Mouse (Mus musculus) midbrain, embryonic 16.5 days (tissue): ENCODE measurements at regions not wholly inside any gene's neighbourhood (a gene's known extent, or its start where the extent isn't known, plus 50 kb on each side); places are given as distances from the start of the nearest gene placed in this dataset.

ENCODE experiments used
- ATAC-seq: fragments of 200-750 bp; cut with Nextera tagmentation; 2 replicates; pipeline ENCODE4 v1.8.0; 2017; ENCODE audit warnings: moderate TSS enrichment
- H3K27ac ChIP-seq: fragments of 300-500 bp; sonication (generic); 2 replicates; pipeline ENCODE4 v1.5.1; 2014; ENCODE audit warnings: mild to moderate bottlenecking, low read length, mixed read lengths
- H3K27me3 ChIP-seq: fragments of 300-500 bp; sonication (generic); 2 replicates; pipeline ENCODE4 v1.6.1; 2014; ENCODE audit warnings: low read depth, low read length, mixed read lengths; ENCODE audit not compliant: control insufficient read depth, insufficient read depth
- H3K36me3 ChIP-seq: fragments of 300-500 bp; sonication (generic); 2 replicates; pipeline ENCODE4 v1.6.1; 2014; ENCODE audit warnings: mild to moderate bottlenecking, low read length, moderate library complexity, mixed read lengths; ENCODE audit not compliant: control insufficient read depth, insufficient read depth
- H3K4me1 ChIP-seq: fragments of 300-500 bp; sonication (generic); 2 replicates; pipeline ENCODE4 v1.6.1; 2014; ENCODE audit warnings: mild to moderate bottlenecking, low read length, mixed read lengths; ENCODE audit not compliant: control insufficient read depth, insufficient read depth
- H3K4me2 ChIP-seq: fragments of 300-500 bp; sonication (generic); 2 replicates; pipeline ENCODE4 v1.6.1; 2014; ENCODE audit warnings: mild to moderate bottlenecking, low read length, mixed read lengths
- H3K4me3 ChIP-seq: fragments of 300-500 bp; sonication (generic); 2 replicates; pipeline ENCODE4 v1.5.1; 2014; ENCODE audit warnings: low read depth, mild to moderate bottlenecking, low read length, moderate library complexity, mixed read lengths
- H3K9ac ChIP-seq: fragments of 300-500 bp; sonication (generic); 2 replicates; pipeline ENCODE4 v1.6.1; 2014; ENCODE audit warnings: low read depth, low read length, mixed read lengths
- H3K9me3 ChIP-seq: fragments of 300-500 bp; sonication (generic); replicated peaks from 2 replicates; pipeline ENCODE4 v1.6.1; 2014; ENCODE audit warnings: mild to moderate bottlenecking, low read length, mixed read lengths; ENCODE audit not compliant: control insufficient read depth, poor library complexity, severe bottlenecking
- WGBS: fragments of 180-500 bp; shearing (Covaris S2); extraction: QIAGEN DNeasy Blood & Tissue Kit; methylation state at CpG from one replicate; pipeline ENCODE4 v1.1.7; 2014; 5-methylcytosine and 5-hydroxymethylcytosine counted together

DNA sequence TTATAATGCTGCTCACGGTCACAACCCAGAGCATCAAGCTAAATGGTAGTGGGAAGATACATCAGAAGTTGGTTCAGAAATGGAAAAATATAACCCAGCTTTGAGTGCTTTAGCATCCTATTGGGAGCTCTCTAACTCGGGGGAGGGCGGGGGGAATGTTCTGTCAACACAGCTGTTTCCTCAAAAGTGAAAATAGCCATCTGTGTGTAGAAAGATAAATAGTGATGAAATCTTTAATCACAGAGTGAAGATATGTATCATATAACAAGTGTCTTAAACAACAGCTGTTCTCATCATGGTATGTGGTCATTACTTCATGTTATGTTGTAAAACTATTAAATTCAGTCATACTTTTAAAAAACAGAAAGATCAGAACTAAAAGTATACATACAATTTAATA is 248.4 kb upstream of the Siglech start:
- no peak overlapping the region for H3K4me2 ChIP-seq
- H3K9ac ChIP-seq = no peak overlapping the region
- H3K27me3 ChIP-seq = no peaks in the 10 kb centered on the region
- H3K4me3 ChIP-seq = no peak overlapping the region
- ATAC-seq = no peak
- 81% methylated on average over 3 of the region's 3 CpGs for whole genome bisulfite sequencing
- H3K9me3 ChIP-seq = no peaks in the 10 kb centered on the region
- no peaks in the 10 kb centered on the region for H3K36me3 ChIP-seq
- no peaks in the 10 kb centered on the region for H3K4me1 ChIP-seq
- no peak overlapping the region for H3K27ac ChIP-seq

DNA sequence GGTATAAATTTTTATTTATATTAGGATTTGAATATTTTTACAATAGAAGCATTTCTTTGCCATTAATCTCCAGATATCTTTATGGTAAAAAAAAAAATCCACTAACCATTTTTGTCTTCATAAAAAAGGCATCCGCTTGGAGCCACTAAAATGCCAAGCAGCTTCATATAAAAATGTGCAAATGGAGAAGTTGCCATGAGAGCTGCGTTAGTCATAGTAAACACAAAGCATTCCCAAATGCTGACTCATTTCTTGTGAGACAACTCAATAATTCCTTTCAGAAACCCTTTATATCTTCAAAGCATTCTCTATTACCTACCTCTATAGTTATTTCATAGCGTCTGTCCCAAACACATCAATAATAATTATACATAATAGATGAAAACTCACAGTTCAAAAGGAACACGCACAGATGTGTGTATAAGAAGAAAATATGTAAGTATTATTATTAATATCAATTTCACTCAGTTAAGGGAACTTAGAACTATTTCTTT is 228.1 kb upstream of the Siglech start:
- no peak for ATAC-seq
- Histone ChIP-seq H3K9ac (no peak overlapping the region), H3K36me3 (no peaks in the 10 kb centered on the region), H3K4me1 (no peaks in the 10 kb centered on the region), H3K4me3 (no peak overlapping the region), H3K4me2 (no peak overlapping the region), H3K27ac (no peak overlapping the region), H3K27me3 (no peaks in the 10 kb centered on the region), H3K9me3 (no peaks in the 10 kb centered on the region)
- 78% methylated on average over 4 of the region's 4 CpGs for WGBS

DNA sequence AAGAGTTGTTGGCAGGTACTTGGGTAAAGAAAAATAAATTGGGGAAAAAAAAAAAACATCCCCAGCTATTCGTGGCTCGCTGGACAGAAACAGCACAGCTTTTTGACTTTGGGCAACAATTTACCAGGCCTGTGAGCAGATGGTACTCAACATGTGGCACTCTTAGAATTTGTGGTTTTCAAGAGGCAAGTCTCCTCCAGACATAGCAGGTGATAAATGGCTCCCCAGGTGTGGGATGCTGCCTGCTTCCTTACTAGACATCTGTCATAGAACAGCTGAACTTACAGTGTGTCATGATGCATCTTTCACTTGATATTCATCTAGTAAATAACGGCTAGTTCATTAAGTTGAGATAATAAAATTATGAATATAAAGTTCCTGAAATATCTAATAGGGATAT is 218.8 kb upstream of the Siglech start:
- no peaks in the 10 kb centered on the region for H3K36me3 ChIP-seq
- H3K9me3 ChIP-seq = no peaks in the 10 kb centered on the region
- H3K4me2 ChIP-seq = no peak overlapping the region
- no peak overlapping the region for H3K4me3 ChIP-seq
- H3K27me3 ChIP-seq = no peaks in the 10 kb centered on the region
- no peak overlapping the region for H3K9ac ChIP-seq
- no peak for ATAC-seq
- H3K4me1 ChIP-seq = no peaks in the 10 kb centered on the region
- H3K27ac ChIP-seq = no peak overlapping the region
- WGBS = 75% methylated on average over 3 of the region's 3 CpGs

DNA sequence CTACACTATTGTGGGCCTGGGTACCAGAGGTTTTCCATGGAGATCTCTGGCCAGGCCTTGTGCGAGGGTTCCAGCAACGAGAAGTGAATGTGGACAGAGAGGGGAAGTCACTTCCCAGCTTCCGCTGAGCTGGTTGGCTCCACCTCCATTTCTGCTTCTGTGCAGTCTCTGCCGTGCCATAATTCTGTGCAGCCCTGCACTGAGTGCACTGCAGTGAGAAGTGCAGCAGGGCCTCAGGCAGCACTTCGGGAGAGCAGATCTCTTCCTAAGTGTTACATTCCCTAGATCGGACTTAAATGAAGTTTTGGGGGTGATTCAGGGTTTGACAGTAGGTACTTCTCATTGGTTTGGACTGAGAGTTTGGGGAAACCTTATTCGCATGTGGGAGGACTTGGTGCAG is 194.6 kb upstream of the Siglech start:
- ATAC-seq = no peak
- H3K9ac ChIP-seq = no peak overlapping the region
- no peaks in the 10 kb centered on the region for H3K9me3 ChIP-seq
- no peaks in the 10 kb centered on the region for H3K36me3 ChIP-seq
- H3K4me1 ChIP-seq = no peaks in the 10 kb centered on the region
- H3K4me3 ChIP-seq = no peak overlapping the region
- H3K4me2 ChIP-seq = no peak overlapping the region
- H3K27ac ChIP-seq = no peak overlapping the region
- H3K27me3 ChIP-seq = no peaks in the 10 kb centered on the region
- 88% methylated on average over 7 of the region's 7 CpGs for WGBS

DNA sequence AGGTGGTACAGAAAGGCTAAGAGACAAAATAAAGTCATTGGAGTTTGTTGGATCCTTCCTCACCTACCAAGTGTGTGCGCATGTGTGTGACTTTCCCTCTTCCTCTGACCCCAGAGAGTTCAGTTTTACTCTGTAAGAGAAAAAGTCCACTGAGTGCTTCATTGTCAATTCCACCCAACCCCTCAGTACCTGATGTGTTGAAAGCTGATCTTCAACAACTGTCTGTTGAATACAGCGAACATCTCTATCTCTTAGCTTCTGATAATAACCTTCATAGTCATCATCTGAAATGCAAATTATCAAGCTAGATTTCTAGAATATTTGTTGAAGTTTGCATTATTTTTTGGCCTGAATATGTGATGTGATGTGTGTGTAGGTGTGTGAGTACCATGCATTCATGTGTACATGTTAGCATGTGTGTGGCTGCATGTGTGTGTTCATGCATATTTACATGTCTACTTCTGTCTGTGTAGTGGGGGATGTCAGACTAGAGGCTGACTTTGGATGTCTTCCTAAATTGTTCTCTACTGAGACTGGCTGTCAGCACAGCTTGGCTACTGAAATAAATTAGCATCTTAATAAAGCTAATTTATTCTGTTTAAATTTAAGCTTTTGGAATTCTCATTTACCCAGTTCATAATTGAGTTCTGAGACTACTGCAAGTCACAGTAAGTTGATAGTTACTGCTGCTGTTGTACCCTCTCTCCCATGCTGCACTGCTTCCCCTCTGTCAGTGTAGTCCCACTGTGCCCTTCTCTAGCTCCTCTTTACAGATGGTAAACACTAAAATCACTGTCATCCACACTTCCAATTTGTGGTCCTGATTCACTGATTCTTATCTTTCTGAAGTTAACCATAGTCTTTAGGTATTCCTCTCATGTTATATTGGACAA is 186.7 kb upstream of the Siglech start:
- H3K4me3 ChIP-seq = no peak overlapping the region
- ATAC-seq = 0 out of 2 replicates have a peak, but pooled peaks have one; percentile 48
- no peaks in the 10 kb centered on the region for H3K36me3 ChIP-seq
- no peaks in the 10 kb centered on the region for H3K27me3 ChIP-seq
- no peaks in the 10 kb centered on the region for H3K9me3 ChIP-seq
- no peaks in the 10 kb centered on the region for H3K4me1 ChIP-seq
- no peak overlapping the region for H3K27ac ChIP-seq
- WGBS = 91% methylated on average over 2 of the region's 2 CpGs
- no peak overlapping the region for H3K9ac ChIP-seq
- H3K4me2 ChIP-seq = no peak overlapping the region
